Mouse (Mus musculus): ENCODE measurements around the gene Focad.

Focad gene

DNA sequence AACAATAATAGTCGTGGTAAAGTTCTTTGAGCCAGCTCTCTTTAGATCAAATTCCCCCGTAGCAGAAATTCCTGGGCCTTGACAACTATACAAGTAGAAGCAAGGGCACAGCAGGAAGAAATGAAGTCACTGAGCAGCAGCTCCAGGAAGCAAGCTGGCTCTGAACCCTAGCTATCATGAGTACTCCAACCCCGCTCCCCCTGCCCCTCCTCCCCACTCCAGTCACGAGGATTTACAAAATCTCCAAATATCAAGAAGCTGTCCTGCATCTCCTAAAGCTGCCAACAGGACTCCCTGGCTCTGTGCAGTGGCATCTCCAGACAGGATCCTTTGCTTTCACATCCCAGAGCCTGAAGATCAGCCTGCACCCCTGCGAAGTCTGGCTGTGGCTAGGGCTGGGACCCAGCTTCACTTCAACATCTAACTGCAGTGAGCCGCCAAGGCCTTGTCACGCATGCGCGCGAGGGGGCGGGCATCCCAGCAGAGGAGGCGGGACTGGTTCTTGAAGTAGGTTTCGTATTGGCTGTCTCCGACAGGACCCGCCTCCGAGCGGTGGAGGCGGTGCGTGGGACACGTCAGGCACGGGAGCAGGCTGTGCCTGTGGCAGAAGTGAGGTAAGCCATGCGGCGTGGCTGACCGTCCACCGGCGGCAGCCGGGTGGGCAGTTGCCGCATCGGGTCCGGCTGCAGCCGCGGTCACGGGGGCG is at the start of gene Focad:
Gene Focad, plus strand, starts transcription at position 568 of the 706 bp plus-strand sequence.
- DNase-seq, result peak; percentile 98

DNA sequence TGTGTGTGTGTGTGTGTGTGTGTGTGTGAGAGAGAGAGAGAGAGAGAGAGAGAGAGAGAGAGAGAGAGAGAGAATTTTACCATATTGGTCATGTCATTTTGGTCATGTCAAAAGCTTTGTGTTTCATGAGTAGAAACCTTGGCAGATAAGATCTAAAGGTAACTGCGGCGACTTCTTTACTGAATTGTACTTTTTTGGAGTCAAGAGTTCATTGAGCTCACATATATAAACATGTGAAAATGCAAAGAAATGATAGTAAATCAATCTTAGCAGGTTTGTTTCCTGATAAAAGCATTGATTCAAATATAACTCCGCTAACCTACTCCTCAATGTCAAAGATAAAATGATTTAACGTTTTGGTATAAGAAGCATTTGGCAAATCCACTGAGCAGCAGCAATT is 49.3 kb upstream of the Focad start:
- no peak for DNase-seq

DNA sequence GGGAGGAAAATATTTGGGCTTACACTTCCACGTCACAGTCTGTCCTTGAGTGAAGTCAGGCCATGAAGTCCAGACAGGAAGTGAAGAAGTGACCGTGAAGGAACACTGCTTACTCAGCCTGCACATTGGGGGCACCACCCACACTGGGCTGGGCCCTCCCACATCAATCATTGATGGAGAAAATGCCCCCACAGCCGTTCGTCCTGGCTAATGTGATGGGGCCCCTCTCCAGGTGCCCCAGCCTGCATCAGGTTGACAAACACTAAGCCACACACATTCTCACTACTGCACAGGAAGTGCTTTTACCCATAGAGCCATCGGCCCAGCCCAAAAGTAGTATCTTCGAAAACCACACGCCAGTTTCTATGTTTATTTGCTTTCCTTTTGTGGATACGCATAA is 48.1 kb upstream of the Focad start:
- DNase-seq, result no peak

DNA sequence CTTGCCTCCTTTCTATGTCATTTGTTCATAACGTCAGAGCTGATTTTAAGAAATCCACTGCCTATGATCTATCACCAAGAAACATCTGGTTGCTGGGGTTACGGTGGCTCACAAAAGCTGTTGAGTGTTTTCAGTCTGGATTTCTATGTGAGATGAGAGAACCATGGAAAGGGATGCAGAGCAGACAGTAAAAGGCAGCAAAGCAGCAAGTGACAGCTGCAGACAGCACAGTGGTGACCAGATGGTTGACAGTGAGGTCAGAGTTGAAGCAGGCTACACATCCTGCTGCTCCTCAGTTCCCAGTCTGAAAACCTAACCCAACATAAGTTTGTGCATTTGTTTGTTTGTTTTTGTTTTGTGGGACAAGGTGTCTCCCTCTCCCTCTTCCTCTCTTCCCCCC is 19.0 kb upstream of the Focad start:
- no peak for DNase-seq

DNA sequence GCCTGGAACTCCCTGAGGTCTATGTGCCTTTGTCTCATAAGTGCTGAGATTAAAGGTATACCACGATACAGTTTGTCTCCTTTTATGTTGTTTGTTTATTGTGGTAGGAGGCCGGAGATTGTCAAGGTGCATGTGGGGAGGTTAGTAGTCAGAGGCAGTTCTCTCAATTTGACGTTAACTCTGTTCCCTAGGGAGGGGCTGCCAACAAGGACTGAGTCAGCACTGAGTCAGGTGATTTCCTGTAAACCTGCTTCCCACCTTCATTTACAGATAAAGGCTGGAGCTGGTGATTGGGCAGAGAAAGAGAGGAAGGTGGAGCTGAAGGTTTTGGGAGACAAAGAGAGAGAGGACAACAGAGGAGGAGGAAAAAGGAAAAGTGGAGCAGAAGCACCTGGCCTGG is 15.4 kb upstream of the Focad start:
- no peak for DNase-seq

DNA sequence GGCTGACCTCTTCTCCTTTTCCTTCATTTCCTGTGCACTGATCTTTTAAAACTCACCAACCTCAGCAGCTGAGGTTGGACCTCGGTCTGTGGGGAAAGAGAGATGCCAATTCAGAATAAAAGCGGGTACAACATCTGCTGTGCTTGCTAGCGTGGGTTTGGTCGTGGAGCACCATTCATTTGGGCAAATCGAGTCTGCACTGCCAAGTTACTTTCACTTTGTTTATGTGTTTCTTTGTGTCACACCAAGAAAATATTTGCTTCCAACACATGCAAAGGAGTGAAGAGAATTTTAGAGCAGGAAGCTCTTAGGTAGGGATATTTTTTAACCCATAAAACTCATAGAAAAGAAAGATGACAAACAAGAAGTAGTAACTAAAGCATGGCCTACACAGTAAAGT is 13.0 kb upstream of the Focad start:
- no peak for DNase-seq

DNA sequence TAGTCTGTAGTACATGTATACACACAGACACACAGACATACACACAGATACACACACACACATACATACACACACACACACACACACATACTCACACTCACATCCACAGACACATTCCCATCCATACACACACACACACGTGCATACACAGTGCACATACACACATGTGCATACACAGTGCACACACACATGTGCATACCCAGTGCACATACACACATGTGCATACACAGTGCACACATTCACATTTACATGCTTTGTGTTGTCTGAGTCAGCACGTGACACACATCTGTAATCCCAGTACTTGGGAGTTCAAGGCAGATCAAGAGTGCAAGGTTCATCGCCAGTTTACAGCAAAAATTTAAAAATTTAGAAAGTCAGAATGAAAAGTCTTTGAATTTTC is 12.5 kb upstream of the Focad start:
- DNase-seq, result no peak

DNA sequence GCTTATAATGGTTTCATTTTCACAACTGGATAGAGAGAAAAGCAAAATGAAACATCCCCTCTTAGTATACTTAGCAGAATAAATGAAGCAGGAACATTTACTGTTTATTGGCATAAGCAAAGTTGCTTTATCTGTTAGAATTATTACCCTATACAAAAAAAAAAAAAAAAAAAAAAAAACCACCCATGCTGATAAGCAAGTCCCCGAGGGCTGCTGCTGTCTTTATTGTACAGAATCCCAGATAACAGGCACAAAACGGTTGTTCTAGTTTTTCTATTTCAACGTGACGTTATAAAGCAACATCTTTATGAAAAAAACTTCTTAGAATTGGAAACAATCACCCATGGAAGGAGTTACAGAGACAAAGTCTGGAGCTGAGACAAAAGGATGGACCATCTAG is 12.0 kb upstream of the Focad start:
- DNase-seq, result no peak

DNA sequence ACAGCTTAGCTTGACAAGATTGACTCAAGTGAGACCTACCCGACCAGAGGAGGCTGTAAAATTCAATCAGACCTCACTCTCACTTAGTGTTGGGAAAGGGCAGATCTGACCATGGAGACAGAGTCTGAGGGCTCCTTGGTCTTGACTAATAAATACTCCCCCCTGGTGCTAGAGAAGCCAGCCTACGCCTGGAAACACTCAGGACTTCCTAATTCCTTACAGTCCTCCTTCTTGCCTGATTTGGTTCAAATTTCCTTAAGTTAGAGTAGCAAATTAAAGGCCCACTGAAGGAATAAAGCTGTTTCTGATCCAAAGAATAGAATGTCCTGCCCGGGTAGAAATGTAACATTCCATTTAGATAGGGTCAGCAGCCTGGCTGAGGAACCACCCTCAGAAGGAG is 10.6 kb upstream of the Focad start:
- DNase-seq, result no peak

DNA sequence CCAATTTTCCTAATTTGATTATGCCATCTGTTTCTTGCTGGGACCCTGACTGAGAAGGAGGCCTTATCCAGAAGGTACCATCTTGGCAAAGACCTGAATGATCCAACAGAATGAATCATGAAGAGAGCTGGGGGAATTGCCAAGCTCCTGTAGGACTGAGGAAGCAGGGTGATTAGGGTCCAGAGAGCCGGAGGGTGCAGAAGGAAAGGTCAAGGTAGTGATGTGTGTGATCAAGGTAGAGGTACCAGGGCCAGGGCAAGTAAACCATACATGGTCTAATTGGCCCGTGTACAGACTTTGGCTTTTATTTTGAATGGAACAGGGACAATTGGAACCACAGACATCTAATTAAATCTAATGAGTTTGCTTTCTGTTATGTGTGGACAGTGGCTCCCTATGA is 4.1 kb upstream of the Focad start:
- DNase-seq, result no peak

DNA sequence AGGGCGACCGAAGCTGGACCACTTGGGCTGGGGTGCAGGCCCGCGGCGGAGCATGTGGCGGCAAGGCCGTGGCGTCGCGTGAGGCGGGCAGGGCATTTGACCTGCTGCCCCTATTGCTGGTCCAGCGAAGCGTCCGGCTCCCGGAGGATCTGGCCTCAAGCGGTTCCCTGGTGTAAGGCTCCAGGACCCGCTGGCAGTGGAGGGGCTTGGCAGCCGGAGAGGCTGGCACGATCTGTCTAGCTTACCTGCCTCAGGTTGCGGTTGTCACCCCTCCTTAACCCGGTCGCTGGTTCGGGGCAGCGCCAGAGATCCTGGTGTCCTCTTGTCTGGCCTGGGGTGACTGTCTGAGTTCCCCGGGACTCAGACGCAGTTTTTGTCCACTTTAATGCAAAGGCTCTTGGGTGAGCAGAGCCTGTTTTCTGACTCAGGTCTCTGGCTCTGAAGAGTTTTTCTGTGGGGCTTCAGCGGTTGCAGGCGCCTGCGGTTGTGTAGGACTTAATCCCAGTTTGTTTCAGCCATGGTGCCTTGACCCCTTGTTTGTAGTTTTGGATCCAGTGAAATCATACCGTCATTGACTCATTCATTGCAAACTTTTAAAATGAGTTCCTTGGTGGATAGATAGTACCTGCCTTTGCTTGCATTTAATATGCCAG is 465 bp downstream of the Focad start:
- DNase-seq, result no peak

DNA sequence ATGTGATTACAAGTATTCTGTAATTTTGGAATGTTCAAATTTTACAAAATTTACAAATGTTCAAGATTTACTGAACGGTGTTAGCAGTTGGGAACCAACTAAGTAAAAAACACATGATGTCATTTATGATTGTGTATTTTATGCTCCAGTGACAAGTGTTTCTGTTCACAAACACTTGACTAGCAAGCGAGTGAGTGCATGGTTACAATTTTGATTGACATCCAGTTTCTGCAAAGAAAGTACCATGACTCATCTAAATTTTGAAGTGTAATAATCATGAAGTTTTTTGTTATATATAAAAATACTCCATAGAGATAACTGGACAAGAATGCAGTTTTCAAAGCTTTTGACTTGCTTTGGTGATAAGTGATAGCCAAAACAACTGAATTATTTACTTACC is 1.3 kb downstream of the Focad start:
- no peak for DNase-seq

DNA sequence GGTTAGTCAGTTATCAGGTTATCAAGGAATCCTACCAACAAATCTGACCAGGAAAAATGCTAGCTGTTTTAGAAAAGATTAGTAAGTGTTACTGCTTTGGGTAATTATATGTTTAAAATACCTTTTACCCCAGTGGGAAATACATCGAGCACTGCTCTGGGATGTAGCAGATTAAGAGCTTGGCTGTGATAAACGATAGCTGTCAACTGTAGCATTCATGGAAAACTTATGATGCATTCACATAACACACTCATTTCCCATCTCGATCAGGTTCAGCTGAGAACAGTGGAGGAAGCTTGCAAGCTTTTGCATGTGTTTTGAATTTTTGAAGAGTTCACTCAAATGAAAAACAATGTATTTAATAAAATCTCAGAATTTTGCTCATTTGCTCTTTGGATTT is 14.2 kb downstream of the Focad start:
- DNase-seq, result no peak

DNA sequence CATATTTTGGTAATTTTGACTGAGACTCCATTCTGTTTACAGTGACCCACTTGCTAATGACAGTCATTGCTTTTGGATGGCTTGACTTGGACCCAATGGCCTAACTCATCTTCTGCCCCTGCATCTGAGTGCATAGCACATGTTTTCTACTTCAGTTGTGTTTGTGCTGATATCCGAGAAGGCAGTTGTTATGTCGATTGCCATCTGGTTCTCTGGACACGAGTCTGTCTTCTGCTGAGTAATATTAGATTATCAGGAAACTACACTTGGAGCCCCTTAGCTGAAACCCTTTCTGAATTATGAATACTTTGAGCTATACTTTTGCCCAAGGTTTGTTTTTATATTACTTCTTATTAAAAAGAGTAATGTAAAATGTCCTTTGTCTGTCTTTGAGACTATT is 22.9 kb downstream of the Focad start:
- DNase-seq, result no peak

DNA sequence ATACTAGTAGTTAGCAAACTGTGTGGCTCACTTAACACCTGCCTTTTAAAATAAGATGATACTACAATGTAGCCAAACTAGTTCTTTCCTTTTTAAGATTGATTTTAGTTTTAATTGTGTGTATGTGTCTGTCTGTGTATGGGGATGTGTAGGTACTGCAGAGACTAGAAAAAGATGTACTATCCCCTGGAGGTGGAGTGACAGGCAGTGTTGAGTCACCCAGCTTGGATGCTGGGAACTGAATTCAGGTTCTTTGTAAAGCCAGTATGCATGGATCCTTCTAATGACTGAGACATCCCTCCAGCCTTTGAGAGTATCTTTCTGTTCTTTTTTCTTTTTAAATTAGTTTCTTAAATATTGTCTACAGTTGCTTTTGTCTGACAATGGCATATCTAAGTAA is 23.5 kb downstream of the Focad start:
- no peak for DNase-seq

DNA sequence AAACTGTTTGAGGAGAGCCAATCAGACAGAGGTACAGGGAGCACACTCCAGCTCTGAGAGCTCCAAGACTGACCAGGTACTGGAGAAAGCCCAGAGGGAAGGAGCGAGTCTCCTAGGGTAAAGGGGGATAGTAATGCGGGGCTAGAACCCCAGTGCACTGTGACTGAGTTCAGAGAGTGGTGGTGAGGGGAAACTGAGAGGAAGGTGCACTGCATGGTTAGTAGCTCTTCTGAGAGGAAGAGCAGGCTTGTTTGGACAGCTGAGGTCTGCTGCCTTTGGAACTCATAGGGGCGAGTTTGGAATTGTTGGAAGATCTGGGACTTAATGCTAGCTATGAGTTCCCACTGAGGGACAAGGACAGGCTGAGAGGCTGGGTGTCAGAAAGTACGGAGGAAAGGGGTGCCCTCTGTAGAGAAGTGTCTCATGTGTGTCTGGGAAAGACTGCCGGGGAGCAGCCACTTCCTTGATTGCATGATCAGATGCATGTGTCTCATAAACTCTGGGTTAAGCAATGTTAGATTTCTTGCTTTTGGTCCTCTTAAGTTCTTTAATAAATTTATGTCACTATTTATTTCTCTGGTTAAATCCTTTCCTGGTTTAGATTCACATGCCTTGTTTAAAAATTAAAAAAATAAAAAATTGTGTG is 24.4 kb downstream of the Focad start:
- no peak for DNase-seq

DNA sequence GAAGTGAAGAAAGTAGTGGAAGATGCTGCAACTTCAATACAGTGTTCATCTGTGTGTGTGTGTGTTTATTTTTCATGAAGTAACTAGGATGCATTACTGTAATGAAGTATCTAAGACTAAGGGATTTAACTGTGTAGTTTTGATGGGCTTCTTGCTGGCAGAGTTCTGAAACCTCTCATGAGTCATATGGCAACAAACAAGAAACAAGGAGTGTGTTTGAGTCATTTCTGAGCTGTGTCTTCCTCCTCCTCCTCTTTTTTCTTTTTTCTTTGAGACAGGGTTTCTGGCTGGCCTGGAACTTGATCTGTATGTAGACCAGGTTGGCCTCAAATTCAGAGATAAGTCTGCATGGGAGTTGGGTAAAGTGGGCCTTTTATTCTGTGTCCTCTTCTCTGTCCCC is 25.7 kb downstream of the Focad start:
- no peak for DNase-seq

DNA sequence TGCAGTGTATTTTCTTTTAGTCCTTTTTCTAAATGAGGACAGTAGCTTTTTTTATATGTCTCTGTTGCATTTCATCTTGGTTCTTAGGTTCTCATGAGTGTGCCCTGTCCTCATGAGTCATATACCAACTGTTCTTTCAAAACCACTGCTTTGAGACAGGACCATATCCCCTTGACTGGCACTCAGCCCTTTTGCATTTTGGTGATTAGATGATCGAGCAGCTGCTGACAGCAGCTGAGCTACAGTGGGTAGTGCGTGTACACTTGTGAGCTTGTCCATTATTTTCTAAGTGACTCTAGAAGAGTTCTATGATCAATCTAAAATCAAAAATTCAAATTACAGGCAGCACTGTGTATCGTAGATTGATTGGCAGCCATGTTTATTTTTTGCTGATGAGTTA is 28.0 kb downstream of the Focad start:
- DNase-seq, result no peak

DNA sequence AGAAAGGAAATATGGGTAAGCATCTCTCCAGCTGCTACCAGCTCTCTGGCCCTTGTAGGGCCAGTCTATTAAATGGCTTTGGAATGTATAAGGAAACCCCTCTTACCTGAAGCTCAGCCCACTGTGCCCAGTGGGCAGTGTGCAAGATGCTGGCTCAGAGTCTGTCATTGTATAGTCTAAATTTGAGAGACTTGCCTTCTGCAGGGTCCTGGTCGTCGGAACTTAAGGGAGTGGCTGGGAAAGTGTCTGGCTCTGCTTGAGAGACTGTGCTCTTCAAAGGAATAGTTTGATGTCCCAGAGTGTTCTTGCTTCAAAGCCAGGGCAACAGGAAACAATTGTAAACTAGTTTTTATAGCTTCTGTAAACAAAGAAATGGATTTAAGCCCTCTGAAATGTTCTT is 41.5 kb downstream of the Focad start:
- no peak for DNase-seq

DNA sequence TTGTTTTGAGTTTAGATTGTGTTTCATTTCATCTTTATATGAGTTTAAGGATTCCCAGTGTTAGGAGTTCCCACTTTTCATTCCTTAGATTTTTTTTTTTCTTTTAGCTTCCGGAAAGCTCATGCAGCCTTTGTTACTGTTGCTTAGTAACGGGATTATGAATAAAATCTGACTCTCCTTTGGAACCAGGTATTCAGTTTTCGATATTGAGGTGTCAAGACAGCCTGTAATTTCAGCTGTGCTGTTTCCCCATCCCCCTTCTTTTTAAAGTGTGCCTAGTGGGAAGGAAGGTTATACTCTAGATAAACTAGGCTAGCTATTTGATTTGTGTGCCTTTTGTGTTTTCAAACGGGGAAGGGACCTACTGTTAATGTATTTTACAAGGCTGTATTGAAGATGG is 42.1 kb downstream of the Focad start:
- DNase-seq, result no peak

DNA sequence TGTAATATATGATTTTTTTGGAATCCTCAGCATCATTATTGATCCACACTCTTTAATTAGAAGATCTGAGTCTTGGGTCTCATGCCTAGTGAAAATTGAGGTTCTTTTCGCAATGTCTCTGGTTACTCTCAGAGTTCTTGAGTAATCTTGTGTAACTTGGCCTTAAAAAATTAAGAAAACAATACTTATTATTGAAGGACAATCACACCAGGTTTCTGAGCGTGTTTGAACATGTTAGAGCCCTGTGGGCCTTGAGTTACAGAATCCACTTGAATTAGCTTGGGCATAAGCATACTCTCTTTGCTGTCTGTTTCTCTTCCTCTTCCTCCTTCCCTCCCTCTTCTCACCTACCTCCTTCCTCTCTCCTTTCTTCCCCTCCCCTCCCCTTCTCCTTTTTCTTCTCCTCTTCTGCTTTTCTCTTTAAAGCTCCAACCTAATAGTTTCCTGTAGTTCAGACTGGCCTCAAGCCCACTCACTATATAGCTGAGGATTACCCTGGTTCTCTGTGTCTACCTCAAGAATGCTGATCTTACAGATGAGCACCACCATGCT is 44.0 kb downstream of the Focad start:
- DNase-seq, result no peak

DNA sequence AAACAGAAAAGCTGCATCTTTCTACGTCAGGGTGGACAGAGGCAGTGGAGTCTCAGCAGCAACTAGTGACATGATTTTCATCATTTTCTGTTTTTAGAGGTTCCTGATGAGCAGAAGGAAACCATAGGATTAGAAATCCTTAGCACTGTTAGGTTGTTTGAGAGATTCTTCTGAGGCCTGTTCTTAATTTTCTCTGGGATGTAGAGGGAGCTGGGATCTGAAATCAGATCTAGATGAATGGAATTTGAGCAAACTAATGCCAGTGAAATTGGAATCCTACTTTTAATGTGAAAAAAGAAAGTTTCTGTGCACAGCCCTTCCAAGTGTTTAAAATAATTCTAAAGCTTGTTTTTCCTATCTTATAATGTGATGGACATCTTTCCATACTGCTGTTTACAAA is 55.0 kb downstream of the Focad start:
- no peak for DNase-seq

DNA sequence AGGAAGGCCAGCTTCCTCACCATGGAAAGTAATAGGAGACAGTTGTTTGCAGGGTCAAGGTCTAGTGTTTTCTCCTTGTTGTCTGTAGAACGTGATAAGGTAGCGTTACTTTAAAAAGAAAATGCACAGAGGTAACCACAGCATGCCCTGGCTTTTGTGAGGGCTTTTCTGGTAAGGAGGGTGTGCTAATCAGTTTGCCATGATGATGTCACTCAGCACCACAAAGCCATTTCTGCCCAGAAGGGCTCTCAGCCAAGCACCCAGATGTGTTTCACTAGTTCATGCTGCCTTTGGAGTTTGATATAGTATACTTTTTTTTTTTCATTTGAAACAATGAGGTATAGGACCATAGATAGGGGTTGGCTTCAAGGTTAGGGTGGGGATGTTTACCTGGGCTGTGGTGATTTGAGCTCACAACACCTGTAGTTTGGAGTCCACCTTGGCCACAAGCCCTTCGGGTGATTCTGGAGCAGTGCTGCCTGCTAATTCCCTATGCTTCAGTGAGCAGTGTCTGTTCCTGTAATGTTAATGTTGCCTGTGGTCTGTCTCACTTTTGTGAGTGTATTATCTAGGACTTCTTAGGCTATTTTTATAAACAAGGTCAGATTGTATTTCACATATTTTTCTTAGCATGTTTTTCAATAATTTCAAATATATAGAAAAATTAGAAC is 61.2 kb downstream of the Focad start:
- DNase-seq, result no peak

DNA sequence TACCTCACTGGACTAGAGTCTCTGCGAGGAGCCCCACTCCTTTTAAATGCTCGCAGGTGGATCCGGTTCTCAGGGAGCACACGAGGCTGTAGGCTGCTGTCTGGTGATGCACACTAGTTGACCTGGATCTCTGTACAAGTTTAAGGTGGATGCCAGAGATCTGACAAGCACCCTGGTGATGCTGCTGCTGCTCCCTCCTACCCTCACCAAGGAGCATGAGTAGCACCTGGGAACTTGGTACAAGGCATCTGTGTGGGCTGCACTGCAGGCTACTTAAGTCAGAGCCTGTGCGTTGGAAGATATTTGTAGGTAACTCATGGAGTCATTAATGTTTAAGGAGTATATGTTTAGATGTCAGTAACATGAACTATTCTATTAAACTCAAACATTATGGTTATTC is 62.5 kb downstream of the Focad start:
- DNase-seq, result no peak

All from lung, postnatal 14 days (tissue).